Mouse (Mus musculus): ENCODE data around the gene Ergic1. TPM values are rescaled to one million over a fixed set of nuclear protein-coding genes. Genes with fewer than 3 reads are reported as not detected.

Ergic1 gene
- total and polyA plus RNA-seq, 2 experiments from 2014 or later: 103 to 186 TPM

GRCm38 (mm10) chr17:26640286-26640740 lies 79.0 kb downstream of the Ergic1 start:
- 95% methylated on average over 3 of the region's 3 CpGs for WGBS
- Histone ChIP-seq H3K9me3 (ENCODE audit: low read length) (no peaks in the 10 kb centered on the region), H3K4me3 (ENCODE audit: low read depth, low read length) (no peak overlapping the region)

DNA sequence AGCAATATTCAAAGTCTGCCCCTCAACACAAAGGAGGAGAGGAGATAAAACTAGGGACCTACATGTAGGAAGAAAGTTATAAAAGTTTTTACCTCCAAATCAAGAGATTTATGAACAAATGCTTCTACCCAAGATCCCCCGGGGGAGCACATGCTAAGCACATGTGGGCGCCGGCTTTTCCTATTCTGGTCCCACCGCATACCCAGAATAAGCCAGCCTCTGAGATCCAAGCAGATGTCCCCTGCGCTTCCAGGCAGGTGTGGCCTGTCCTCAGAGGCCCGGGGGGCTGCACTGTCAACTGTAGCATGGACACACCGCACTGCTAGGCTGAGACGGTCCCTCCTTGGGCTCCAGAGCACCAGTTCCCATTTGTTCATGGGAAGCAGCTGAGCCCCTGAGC lies 82.2 kb downstream of the Ergic1 start:
- H3K9me3 ChIP-seq (ENCODE audit: low read length): no peaks in the 10 kb centered on the region
- TF ChIP-seq CTCF (IDR thresholded peaks at IDR 0.05; ENCODE audit: low read depth): no peak
- no peak for DNase-seq
- ATAC-seq: no peak
- H3K4me2 ChIP-seq (ENCODE audit: low read depth): no peak overlapping the region
- WGBS: 96% methylated on average over 8 of the region's 8 CpGs
- no peak overlapping the region for H3K4me3 ChIP-seq (ENCODE audit: low read depth, low read length)
- H3K9ac ChIP-seq: no peak overlapping the region
- no peaks in the 10 kb centered on the region for H3K27me3 ChIP-seq (ENCODE audit: insufficient read depth, low read length)
- H3K36me3 ChIP-seq (ENCODE audit: insufficient read depth): peaks cover 81% of the 10 kb centered on the region
- H3K4me1 ChIP-seq (ENCODE audit: insufficient read depth): no peaks in the 10 kb centered on the region
- no peak overlapping the region for H3K27ac ChIP-seq (ENCODE audit: low read depth, low read length)

More at GRCm38 (mm10) chr17:26640286-26640740, 79.0 kb downstream of the Ergic1 start:
- TF ChIP-seq CTCF (IDR thresholded peaks at IDR 0.05; ENCODE audit: low read depth): no peak
- H3K4me2 ChIP-seq (ENCODE audit: low read depth): no peak overlapping the region
- no peak for ATAC-seq
- H3K27ac ChIP-seq (ENCODE audit: low read depth, low read length): no peak overlapping the region
- H3K27me3 ChIP-seq (ENCODE audit: insufficient read depth, low read length): no peaks in the 10 kb centered on the region
- H3K9ac ChIP-seq: no peak overlapping the region
- H3K36me3 ChIP-seq (ENCODE audit: insufficient read depth): peaks cover 79% of the 10 kb centered on the region
- H3K4me1 ChIP-seq (ENCODE audit: insufficient read depth): no peaks in the 10 kb centered on the region
- DNase-seq: no peak

DNA sequence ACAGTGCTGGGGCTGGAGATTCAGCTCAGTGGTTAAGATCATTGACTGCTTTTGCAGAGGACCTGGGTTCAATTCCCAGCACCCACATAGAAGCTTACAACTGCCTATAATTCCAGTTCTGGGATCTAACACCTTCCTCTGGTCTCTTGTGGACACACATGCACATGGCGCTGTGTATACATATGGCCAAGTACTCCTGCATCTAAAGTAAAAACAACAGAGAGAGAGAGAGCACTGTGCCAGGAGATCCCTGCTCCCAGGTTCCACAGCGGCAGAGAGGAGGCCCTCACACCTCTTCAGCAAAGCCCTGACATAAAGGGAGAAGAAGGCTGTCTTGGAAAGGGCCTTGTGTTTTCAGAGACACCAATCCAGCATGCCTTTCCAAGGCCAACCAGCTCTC lies 82.7 kb downstream of the Ergic1 start:
- DNase-seq (no peak), ATAC-seq (no peak)
- H3K27ac ChIP-seq (ENCODE audit: low read depth, low read length): no peak overlapping the region
- no peak overlapping the region for H3K4me2 ChIP-seq (ENCODE audit: low read depth)
- no peaks in the 10 kb centered on the region for H3K27me3 ChIP-seq (ENCODE audit: insufficient read depth, low read length)
- H3K9me3 ChIP-seq (ENCODE audit: low read length): no peaks in the 10 kb centered on the region
- no peaks in the 10 kb centered on the region for H3K4me1 ChIP-seq (ENCODE audit: insufficient read depth)
- H3K4me3 ChIP-seq (ENCODE audit: low read depth, low read length): no peak overlapping the region
- H3K9ac ChIP-seq: no peak overlapping the region
- H3K36me3 ChIP-seq (ENCODE audit: insufficient read depth): peaks cover 77% of the 10 kb centered on the region
- no peak for TF ChIP-seq CTCF (IDR thresholded peaks at IDR 0.05; ENCODE audit: low read depth)
- WGBS: 93% methylated on average over 2 of the region's 2 CpGs

- Histone ChIP-seq H3K9ac (no peak overlapping the region), H3K4me2 (ENCODE audit: low read depth) (no peak overlapping the region), H3K4me3 (ENCODE audit: low read depth, low read length) (no peak overlapping the region), H3K27ac (ENCODE audit: low read depth, low read length) (peak overlapping the region; percentile 50; the same call in 1 of the 2 replicates), H3K36me3 (ENCODE audit: insufficient read depth) (peaks cover 70% of the 10 kb centered on the region), H3K27me3 (ENCODE audit: insufficient read depth, low read length) (no peaks in the 10 kb centered on the region), H3K4me1 (ENCODE audit: insufficient read depth) (no peaks in the 10 kb centered on the region), H3K9me3 (ENCODE audit: low read length) (no peaks in the 10 kb centered on the region)
- TF ChIP-seq CTCF (IDR thresholded peaks at IDR 0.05; ENCODE audit: low read depth): no peak
- WGBS: 62% methylated on average over 9 of the region's 9 CpGs
- peak; percentile 39 for DNase-seq
- ATAC-seq: peak; percentile 75
Observed at GRCm38 (mm10) chr17:26644509-26645410, 83.5 kb downstream of the Ergic1 start.

DNA sequence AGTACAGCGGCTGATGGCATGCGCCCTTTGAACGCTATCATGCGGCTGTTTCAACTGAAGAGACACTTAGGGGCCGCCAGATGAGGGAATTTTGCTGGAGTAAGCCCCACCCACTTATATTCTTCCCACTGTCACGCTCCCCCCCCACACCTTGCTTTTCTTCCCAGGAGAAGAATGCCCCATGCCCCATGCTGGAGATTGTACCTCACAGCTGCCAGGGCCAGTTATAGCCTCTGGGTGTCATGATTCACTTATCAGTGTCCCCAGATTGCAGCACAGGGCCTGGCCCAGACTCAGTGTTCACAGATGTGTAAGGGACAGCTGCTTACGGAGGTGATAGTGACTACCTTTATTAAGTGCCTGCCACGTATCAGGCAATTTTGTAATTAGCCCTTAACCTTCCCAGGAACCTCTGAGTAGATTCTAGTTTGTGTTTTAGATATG lies 84.1 kb downstream of the Ergic1 start:
- no peak overlapping the region for H3K27ac ChIP-seq (ENCODE audit: low read depth, low read length)

DNA sequence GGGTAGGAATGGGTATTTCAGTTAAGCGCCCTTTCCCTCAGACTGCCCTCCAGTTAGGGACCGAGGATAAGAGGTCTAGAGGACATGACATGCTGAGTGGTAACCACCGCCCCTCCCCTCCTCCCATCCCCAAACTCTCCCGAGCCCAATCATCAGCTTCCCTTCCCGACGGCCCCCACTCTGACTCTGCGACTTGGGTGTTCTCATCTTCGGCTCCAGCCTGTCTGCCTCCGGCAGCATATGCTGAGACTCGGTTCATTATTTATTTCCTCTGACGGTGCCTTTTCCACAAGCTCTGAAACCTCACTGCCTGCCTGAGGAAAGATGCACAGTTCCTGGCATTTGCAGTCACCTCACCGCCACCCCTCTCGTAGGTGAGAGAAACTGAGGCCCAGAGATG lies 86.0 kb downstream of the Ergic1 start:
- Histone ChIP-seq H3K9me3 (ENCODE audit: low read length) (no peaks in the 10 kb centered on the region), H3K4me2 (ENCODE audit: low read depth) (no peak overlapping the region), H3K4me1 (ENCODE audit: insufficient read depth) (no peaks in the 10 kb centered on the region), H3K9ac (no peak overlapping the region), H3K27me3 (ENCODE audit: insufficient read depth, low read length) (no peaks in the 10 kb centered on the region), H3K27ac (ENCODE audit: low read depth, low read length) (no peak overlapping the region), H3K4me3 (ENCODE audit: low read depth, low read length) (no peak overlapping the region), H3K36me3 (ENCODE audit: insufficient read depth) (peaks cover 50% of the 10 kb centered on the region)
- ATAC-seq (no peak), DNase-seq (no peak)
- no peak for TF ChIP-seq CTCF (IDR thresholded peaks at IDR 0.05; ENCODE audit: low read depth)
- 72% methylated on average over 13 of the region's 13 CpGs for WGBS

More for the DNA sequence above, 84.1 kb downstream of the Ergic1 start:
- Histone ChIP-seq H3K27me3 (ENCODE audit: insufficient read depth, low read length) (no peaks in the 10 kb centered on the region), H3K4me1 (ENCODE audit: insufficient read depth) (no peaks in the 10 kb centered on the region), H3K9me3 (ENCODE audit: low read length) (no peaks in the 10 kb centered on the region), H3K9ac (no peak overlapping the region), H3K36me3 (ENCODE audit: insufficient read depth) (peaks cover 64% of the 10 kb centered on the region), H3K4me2 (ENCODE audit: low read depth) (no peak overlapping the region), H3K4me3 (ENCODE audit: low read depth, low read length) (no peak overlapping the region)
- DNase-seq: no peak
- WGBS: 82% methylated on average over 8 of the region's 8 CpGs
- ATAC-seq: no peak
- no peak for TF ChIP-seq CTCF (IDR thresholded peaks at IDR 0.05; ENCODE audit: low read depth)

GRCm38 (mm10) chr17:26649565-26649964 lies 88.3 kb downstream of the Ergic1 start:
- TF ChIP-seq CTCF (IDR thresholded peaks at IDR 0.05; ENCODE audit: low read depth): peak; percentile 36; the same call in 1 of the 2 replicates
- no peak overlapping the region for H3K9ac ChIP-seq
- no peak overlapping the region for H3K27ac ChIP-seq (ENCODE audit: low read depth, low read length)
- H3K36me3 ChIP-seq (ENCODE audit: insufficient read depth): peaks cover 30% of the 10 kb centered on the region
- no peaks in the 10 kb centered on the region for H3K9me3 ChIP-seq (ENCODE audit: low read length)
- WGBS: 83% methylated on average over 4 of the region's 4 CpGs
- ATAC-seq (no peak), DNase-seq (no peak)
- H3K4me3 ChIP-seq (ENCODE audit: low read depth, low read length): no peak overlapping the region
- no peaks in the 10 kb centered on the region for H3K27me3 ChIP-seq (ENCODE audit: insufficient read depth, low read length)
- H3K4me2 ChIP-seq (ENCODE audit: low read depth): no peak overlapping the region
- no peaks in the 10 kb centered on the region for H3K4me1 ChIP-seq (ENCODE audit: insufficient read depth)

Measured in forebrain, postnatal 0 days (tissue).